Mouse (Mus musculus) thymus, adult 2 months (tissue): Measurements from ENCODE around the gene Abracl. TPM values are rescaled to one million over a fixed set of nuclear protein-coding genes. Genes with fewer than 3 reads are reported as not detected.

Experiments used
- DNase-seq: peaks from one replicate; pipeline ENCODE4 v3.0.0; 2021
- H3K27ac ChIP-seq: fragments of 200-500 bp; 2 replicates; pipeline ENCODE4 v1.5.1; 2012; ENCODE audit warnings: low read length, control low read depth; ENCODE audit not compliant: control insufficient read depth, insufficient read depth
- H3K27me3 ChIP-seq: fragments of 200-500 bp; 2 replicates; pipeline ENCODE4 v1.6.1; 2012; ENCODE audit warnings: mild to moderate bottlenecking, low read length, moderate library complexity, mixed read lengths; ENCODE audit not compliant: control insufficient read depth, insufficient read depth
- H3K36me3 ChIP-seq: fragments of 200-500 bp; 2 replicates; pipeline ENCODE4 v1.6.1; 2012; ENCODE audit warnings: mild to moderate bottlenecking, low read length, moderate library complexity; ENCODE audit not compliant: control insufficient read depth, insufficient read depth
- H3K4me1 ChIP-seq: fragments of 200-500 bp; replicated peaks from 2 replicates; pipeline ENCODE4 v1.6.1; 2012; ENCODE audit warnings: low read length; ENCODE audit not compliant: control insufficient read depth, insufficient read depth
- H3K4me3 ChIP-seq: fragments of 200-500 bp; 2 replicates; pipeline ENCODE4 v1.5.1; 2012; ENCODE audit warnings: mild to moderate bottlenecking, low read length, control low read depth, moderate library complexity; ENCODE audit not compliant: control insufficient read depth, insufficient read depth
- CTCF ChIP-seq: fragments of 200-500 bp; IDR thresholded peaks from 2 replicates; pipeline ENCODE4 v1.5.1; 2012; ENCODE audit warnings: mild to moderate bottlenecking, control low read depth, low read length, moderate library complexity, borderline replicate concordance; ENCODE audit not compliant: control insufficient read depth, poor library complexity, insufficient read depth; ENCODE audit errors: extremely low read depth
- POLR2A ChIP-seq: fragments of 200-500 bp; IDR thresholded peaks from 2 replicates; pipeline ENCODE4 v1.6.1; 2012; ENCODE audit warnings: mild to moderate bottlenecking, low read length, control low read depth, moderate library complexity; ENCODE audit not compliant: control insufficient read depth, poor library complexity, insufficient read depth; ENCODE audit errors: extremely low read depth
- WGBS: fragments of 180-500 bp; shearing (Covaris S2); methylation state at CpG from one replicate; pipeline ENCODE4 v1.1.7; 2018; 5-methylcytosine and 5-hydroxymethylcytosine counted together
- polyA plus RNA-seq: library from polyadenylated mRNA; depleted of rRNA; stranded (reverse); fragments of >200 nt; gene quantifications from 2 replicates; pipeline ENCODE4 v1.2.3, GENCODE M21; 2012

The Abracl gene
- polyA plus RNA-seq, 1 experiment = 16.0 TPM

- under 1% methylated on average over 90 of the region's 90 CpGs for WGBS
- peak; percentile 47 for DNase-seq
- no peak for TF ChIP-seq CTCF
- TF ChIP-seq POLR2A = peak; percentile 30; the same call in 1 of the 2 replicates
- H3K4me1 ChIP-seq = peaks cover 9% of the 10 kb centered on the region
- peak within 1 kb of the TSS; percentile 99 for H3K4me3 ChIP-seq
- H3K27ac ChIP-seq = no peak within 1 kb of the TSS
- no peaks in the 10 kb centered on the region for H3K36me3 ChIP-seq
- no peaks in the 10 kb centered on the region for H3K27me3 ChIP-seq
Observed at GRCm38 (mm10) chr10:18055696-18056390, 32.8 kb upstream of the Abracl start, which contains the start of gene Reps1. Reps1 (plus strand) TSS chr10:18055861.

- Histone ChIP-seq H3K4me3 (peak overlapping the region; percentile 99), H3K36me3 (no peaks in the 10 kb centered on the region), H3K27me3 (no peaks in the 10 kb centered on the region), H3K27ac (no peak overlapping the region), H3K4me1 (peaks cover 9% of the 10 kb centered on the region)
- 4% methylated on average over 61 of the region's 61 CpGs for WGBS
- TF ChIP-seq POLR2A = peak; percentile 76
- peak; percentile 98 for TF ChIP-seq CTCF
- DNase-seq = peak; percentile 83
Observed at GRCm38 (mm10) chr10:18055009-18055695, 32.1 kb upstream of the Abracl start.

GRCm38 (mm10) chr10:18047380-18048146 is 24.5 kb upstream of the Abracl start:
- 84% methylated on average over 10 of the region's 10 CpGs for WGBS
- no peak overlapping the region for H3K27ac ChIP-seq
- no peak for DNase-seq
- no peaks in the 10 kb centered on the region for H3K36me3 ChIP-seq
- TF ChIP-seq CTCF (no peak), POLR2A (no peak)
- H3K4me3 ChIP-seq = no peak overlapping the region
- H3K4me1 ChIP-seq = no peaks in the 10 kb centered on the region
- no peaks in the 10 kb centered on the region for H3K27me3 ChIP-seq

GRCm38 (mm10) chr10:18046380-18046779 is 23.3 kb upstream of the Abracl start:
- H3K4me1 ChIP-seq = no peaks in the 10 kb centered on the region
- no peaks in the 10 kb centered on the region for H3K27me3 ChIP-seq
- no peak overlapping the region for H3K4me3 ChIP-seq
- H3K27ac ChIP-seq = no peak overlapping the region
- DNase-seq = no peak
- H3K36me3 ChIP-seq = no peaks in the 10 kb centered on the region
- TF ChIP-seq CTCF = no peak
- TF ChIP-seq POLR2A = no peak

GRCm38 (mm10) chr10:18036849-18037248 is 13.8 kb upstream of the Abracl start:
- DNase-seq = no peak
- 94% methylated on average over 5 of the region's 5 CpGs for WGBS
- Histone ChIP-seq H3K4me1 (no peaks in the 10 kb centered on the region), H3K4me3 (no peak overlapping the region), H3K27ac (no peak overlapping the region), H3K27me3 (no peaks in the 10 kb centered on the region), H3K36me3 (no peaks in the 10 kb centered on the region)
- TF ChIP-seq CTCF = no peak
- no peak for TF ChIP-seq POLR2A

- no peak for DNase-seq
- 97% methylated on average over 4 of the region's 4 CpGs for WGBS
- no peaks in the 10 kb centered on the region for H3K27me3 ChIP-seq
- H3K36me3 ChIP-seq = no peaks in the 10 kb centered on the region
- H3K4me3 ChIP-seq = no peak overlapping the region
- TF ChIP-seq CTCF (no peak), POLR2A (no peak)
- H3K27ac ChIP-seq = no peak overlapping the region
- no peaks in the 10 kb centered on the region for H3K4me1 ChIP-seq
Observed at GRCm38 (mm10) chr10:18034408-18034807, 11.3 kb upstream of the Abracl start.
